Mouse (Mus musculus): Measurements from ENCODE around the gene Tspan13. TPM values are rescaled to one million over a fixed set of nuclear protein-coding genes. Genes with fewer than 3 reads are reported as not detected.

Gene Tspan13
- total and polyA plus RNA-seq, 2 experiments: 0.74 to 1.9 TPM

DNA sequence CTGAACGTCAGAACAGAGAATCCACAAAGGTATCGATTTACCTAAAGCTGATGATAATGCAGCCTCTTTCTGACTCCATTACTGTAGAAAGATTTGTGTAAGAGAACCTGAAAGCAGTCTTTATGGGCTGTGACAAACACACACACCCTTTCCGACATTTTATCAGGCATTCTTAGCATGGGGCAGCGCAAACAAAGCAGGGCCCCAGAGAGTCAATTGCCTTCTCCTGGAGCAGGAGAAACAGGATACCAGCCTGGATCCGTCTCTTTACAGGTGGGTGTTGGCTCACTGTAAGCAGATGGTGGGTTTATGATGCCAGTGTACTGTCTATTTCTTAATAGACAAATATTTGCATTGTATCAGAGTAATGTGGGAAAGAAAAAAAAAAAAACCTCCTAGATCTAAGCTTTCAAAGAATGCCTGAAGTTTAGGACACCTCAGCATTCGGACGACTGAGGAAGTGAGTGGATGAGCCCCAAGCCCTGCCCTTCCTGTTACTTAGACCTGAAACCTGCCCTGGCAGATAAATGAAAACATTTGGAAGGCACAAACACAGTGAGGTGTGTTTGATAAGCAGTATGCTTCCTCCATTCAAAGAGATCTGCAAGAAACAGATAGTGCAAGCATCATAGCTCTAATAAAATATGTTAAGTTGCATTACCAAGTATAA lies 76.1 kb downstream of the Tspan13 start:
- no peak overlapping the region for H3K27ac ChIP-seq (replicated peaks; ENCODE audit: insufficient read depth, low read depth, low read length)
- H3K4me1 ChIP-seq (ENCODE audit: control insufficient read depth, insufficient read depth, low read length): no peaks in the 10 kb centered on the region

More for the DNA sequence above, 76.1 kb downstream of the Tspan13 start:
- TF ChIP-seq POLR2A (IDR thresholded peaks at IDR 0.05; ENCODE audit: extremely low read depth, insufficient read depth, low read length) (no peak), CTCF (IDR thresholded peaks at IDR 0.05; ENCODE audit: low read depth, low read length) (no peak)
- no peaks in the 10 kb centered on the region for H3K79me2 ChIP-seq (ENCODE audit: control insufficient read depth, insufficient read depth, low read length)
- no peaks in the 10 kb centered on the region for H3K36me3 ChIP-seq (ENCODE audit: control insufficient read depth, insufficient read depth, low read length)
- DNase-seq (ENCODE audit: extremely low read depth, low read depth, low spot score): no peak
- no peak overlapping the region for H3K4me3 ChIP-seq (ENCODE audit: insufficient read depth, low read depth, low read length)
- no peak overlapping the region for H3K9ac ChIP-seq (ENCODE audit: low read depth, low read length)
- H3K27me3 ChIP-seq (ENCODE audit: control insufficient read depth, insufficient read depth, low read length): no peaks in the 10 kb centered on the region
- 49% methylated on average over 7 of the region's 7 CpGs for WGBS

Other genes starting within 250 kb of the Tspan13 start
- gene Agr3, start 116.9 kb downstream of the Tspan13 start, total RNA-seq (2014; rRNA removed): not detected in 2 replicates
- gene Agr3, start 116.9 kb downstream of the Tspan13 start, polyA plus RNA-seq (2012; rRNA removed): not detected in 2 replicates
- gene Agr2, start 49.6 kb downstream of the Tspan13 start, total RNA-seq (2014; rRNA removed): 0.47 TPM in 1 of 2 replicates, not detected in the other
- 0.27 and 0.29 TPM in 2 replicates for gene Agr2, start 49.6 kb downstream of the Tspan13 start, polyA plus RNA-seq (2012; rRNA removed)
- 6.5 and 7.9 TPM in 2 replicates for gene Ankmy2, start 114.6 kb upstream of the Tspan13 start, total RNA-seq (2014; rRNA removed)
- gene Ankmy2, start 114.6 kb upstream of the Tspan13 start, polyA plus RNA-seq (2012; rRNA removed): 2.6 and 3.4 TPM in 2 replicates
- 7.5 and 8.5 TPM in 2 replicates for gene Bzw2, start 115.6 kb upstream of the Tspan13 start, total RNA-seq (2014; rRNA removed)
- gene Bzw2, start 115.6 kb upstream of the Tspan13 start, polyA plus RNA-seq (2012; rRNA removed): 2.4 and 2.5 TPM in 2 replicates
- gene Lrrc72, start 210.9 kb upstream of the Tspan13 start, total RNA-seq (2014; rRNA removed): not detected in 2 replicates
- not detected in 2 replicates for gene Lrrc72, start 210.9 kb upstream of the Tspan13 start, polyA plus RNA-seq (2012; rRNA removed)

Data from liver, adult 2 months (tissue).